Mouse (Mus musculus): ENCODE measurements around the gene Acap3. TPM values are rescaled to one million over a fixed set of nuclear protein-coding genes. Genes with fewer than 3 reads are reported as not detected.

The Acap3 gene
- polyA plus RNA-seq, 1 experiment from 2014 or later, result 54.6 TPM

- peaks cover 28% of the 10 kb centered on the region for H3K4me1 ChIP-seq
- no peaks in the 10 kb centered on the region for H3K27me3 ChIP-seq
- no peak for ATAC-seq (ENCODE audit: low FRiP score, low read depth)
- H3K4me3 ChIP-seq, result no peak overlapping the region
- H3K9ac ChIP-seq (replicated peaks), result no peak overlapping the region
- H3K9me3 ChIP-seq, result no peaks in the 10 kb centered on the region
- H3K4me2 ChIP-seq (replicated peaks), result no peak overlapping the region
- 87% methylated on average over 5 of the region's 5 CpGs for WGBS
- H3K27ac ChIP-seq (replicated peaks), result no peak overlapping the region
- peaks cover 51% of the 10 kb centered on the region for H3K36me3 ChIP-seq
Measured at GRCm38 (mm10) chr4:155889316-155889715, 2.3 kb upstream of the Acap3 start.

- Histone ChIP-seq H3K9me3 (no peaks in the 10 kb centered on the region), H3K4me1 (peaks cover 42% of the 10 kb centered on the region), H3K9ac (replicated peaks) (peak overlapping the region; percentile 94), H3K27ac (replicated peaks) (no peak overlapping the region), H3K27me3 (no peaks in the 10 kb centered on the region), H3K4me2 (replicated peaks) (peak overlapping the region; percentile 96), H3K36me3 (peaks cover 39% of the 10 kb centered on the region), H3K4me3 (peak overlapping the region; percentile 94)
- ATAC-seq (ENCODE audit: low FRiP score, low read depth), result 0 out of 2 replicates have a peak, but pooled peaks have one; percentile 0
- WGBS, result under 1% methylated on average over 34 of the region's 34 CpGs
Measured at GRCm38 (mm10) chr4:155891011-155891471, 581 bp upstream of the Acap3 start.

- ATAC-seq (ENCODE audit: low FRiP score, low read depth), result peak; percentile 91
- Histone ChIP-seq H3K9me3 (no peaks in the 10 kb centered on the region), H3K36me3 (peaks cover 39% of the 10 kb centered on the region), H3K27me3 (no peaks in the 10 kb centered on the region), H3K27ac (replicated peaks) (peak overlapping the region; percentile 99), H3K4me2 (replicated peaks) (peak overlapping the region; percentile 96), H3K4me1 (peaks cover 42% of the 10 kb centered on the region), H3K4me3 (peak overlapping the region; percentile 94), H3K9ac (replicated peaks) (peak overlapping the region; percentile 94)
- under 1% methylated on average over 46 of the region's 56 CpGs for WGBS
Measured at GRCm38 (mm10) chr4:155892017-155892416, 395 bp downstream of the Acap3 start.

GRCm38 (mm10) chr4:155892438-155893211 is 1.0 kb downstream of the Acap3 start:
- peak overlapping the region; percentile 94 for H3K4me3 ChIP-seq
- peak overlapping the region; percentile 99 for H3K27ac ChIP-seq (replicated peaks)
- H3K9ac ChIP-seq (replicated peaks), result peak overlapping the region; percentile 94
- no peaks in the 10 kb centered on the region for H3K9me3 ChIP-seq
- H3K4me2 ChIP-seq (replicated peaks), result peak overlapping the region; percentile 96
- 7% methylated on average over 34 of the region's 37 CpGs for WGBS
- no peaks in the 10 kb centered on the region for H3K27me3 ChIP-seq
- H3K36me3 ChIP-seq, result peaks cover 36% of the 10 kb centered on the region
- peaks cover 42% of the 10 kb centered on the region for H3K4me1 ChIP-seq
- ATAC-seq (ENCODE audit: low FRiP score, low read depth), result peak; percentile 64

GRCm38 (mm10) chr4:155893212-155893690 is 1.6 kb downstream of the Acap3 start:
- peak overlapping the region; percentile 96 for H3K4me2 ChIP-seq (replicated peaks)
- no peak overlapping the region for H3K27ac ChIP-seq (replicated peaks)
- peak overlapping the region; percentile 94 for H3K4me3 ChIP-seq
- ATAC-seq (ENCODE audit: low FRiP score, low read depth), result no peak
- H3K4me1 ChIP-seq, result peaks cover 42% of the 10 kb centered on the region
- no peaks in the 10 kb centered on the region for H3K27me3 ChIP-seq
- peak overlapping the region; percentile 94 for H3K9ac ChIP-seq (replicated peaks)
- WGBS, result 75% methylated on average over 7 of the region's 8 CpGs
- peaks cover 33% of the 10 kb centered on the region for H3K36me3 ChIP-seq
- H3K9me3 ChIP-seq, result no peaks in the 10 kb centered on the region

GRCm38 (mm10) chr4:155894311-155894881 is 2.8 kb downstream of the Acap3 start:
- no peaks in the 10 kb centered on the region for H3K27me3 ChIP-seq
- peaks cover 42% of the 10 kb centered on the region for H3K4me1 ChIP-seq
- peak overlapping the region; percentile 96 for H3K4me2 ChIP-seq (replicated peaks)
- peaks cover 33% of the 10 kb centered on the region for H3K36me3 ChIP-seq
- no peak for ATAC-seq (ENCODE audit: low FRiP score, low read depth)
- peak overlapping the region; percentile 94 for H3K4me3 ChIP-seq
- WGBS, result 42% methylated on average over 8 of the region's 8 CpGs
- peak overlapping the region; percentile 15; the same call in 1 of the 2 replicates for H3K27ac ChIP-seq (replicated peaks)
- H3K9me3 ChIP-seq, result no peaks in the 10 kb centered on the region
- peak overlapping the region; percentile 94 for H3K9ac ChIP-seq (replicated peaks)

GRCm38 (mm10) chr4:155895216-155895615 is 3.6 kb downstream of the Acap3 start:
- peak overlapping the region; percentile 94; the same call in 1 of the 2 replicates for H3K4me3 ChIP-seq
- H3K36me3 ChIP-seq, result peaks cover 40% of the 10 kb centered on the region
- peak overlapping the region; percentile 11; the same call in 1 of the 2 replicates for H3K27ac ChIP-seq (replicated peaks)
- H3K27me3 ChIP-seq, result no peaks in the 10 kb centered on the region
- ATAC-seq (ENCODE audit: low FRiP score, low read depth), result no peak
- H3K4me1 ChIP-seq, result peaks cover 39% of the 10 kb centered on the region
- peak overlapping the region; percentile 96 for H3K4me2 ChIP-seq (replicated peaks)
- no peaks in the 10 kb centered on the region for H3K9me3 ChIP-seq
- H3K9ac ChIP-seq (replicated peaks), result no peak overlapping the region
- WGBS, result 37% methylated on average over 6 of the region's 6 CpGs

GRCm38 (mm10) chr4:155895826-155896225 is 4.2 kb downstream of the Acap3 start:
- WGBS, result 96% methylated on average over 4 of the region's 4 CpGs
- no peak overlapping the region for H3K27ac ChIP-seq (replicated peaks)
- H3K9ac ChIP-seq (replicated peaks), result no peak overlapping the region
- H3K36me3 ChIP-seq, result peaks cover 46% of the 10 kb centered on the region
- peaks cover 33% of the 10 kb centered on the region for H3K4me1 ChIP-seq
- no peaks in the 10 kb centered on the region for H3K27me3 ChIP-seq
- H3K4me2 ChIP-seq (replicated peaks), result 0 out of 2 replicates have a peak overlapping the region, but pooled peaks have one; percentile 96
- H3K4me3 ChIP-seq, result no peak overlapping the region
- no peak for ATAC-seq (ENCODE audit: low FRiP score, low read depth)
- no peaks in the 10 kb centered on the region for H3K9me3 ChIP-seq

- no peak overlapping the region for H3K4me3 ChIP-seq
- H3K9me3 ChIP-seq, result no peaks in the 10 kb centered on the region
- H3K27ac ChIP-seq (replicated peaks), result no peak overlapping the region
- H3K9ac ChIP-seq (replicated peaks), result no peak overlapping the region
- H3K4me2 ChIP-seq (replicated peaks), result no peak overlapping the region
- H3K27me3 ChIP-seq, result no peaks in the 10 kb centered on the region
- peaks cover 52% of the 10 kb centered on the region for H3K36me3 ChIP-seq
- peaks cover 30% of the 10 kb centered on the region for H3K4me1 ChIP-seq
- WGBS, result 98% methylated on average over 12 of the region's 12 CpGs
- no peak for ATAC-seq (ENCODE audit: low FRiP score, low read depth)
Measured at GRCm38 (mm10) chr4:155896461-155896860, 4.8 kb downstream of the Acap3 start.

- no peaks in the 10 kb centered on the region for H3K27me3 ChIP-seq
- no peaks in the 10 kb centered on the region for H3K9me3 ChIP-seq
- H3K27ac ChIP-seq (replicated peaks), result no peak overlapping the region
- peaks cover 23% of the 10 kb centered on the region for H3K4me1 ChIP-seq
- ATAC-seq (ENCODE audit: low FRiP score, low read depth), result no peak
- H3K9ac ChIP-seq (replicated peaks), result no peak overlapping the region
- peaks cover 71% of the 10 kb centered on the region for H3K36me3 ChIP-seq
- no peak overlapping the region for H3K4me3 ChIP-seq
- no peak overlapping the region for H3K4me2 ChIP-seq (replicated peaks)
- 88% methylated on average over 2 of the region's 2 CpGs for WGBS
Measured at GRCm38 (mm10) chr4:155898318-155898717, 6.7 kb downstream of the Acap3 start.

GRCm38 (mm10) chr4:155899355-155899754 is 7.7 kb downstream of the Acap3 start:
- Histone ChIP-seq H3K4me1 (peaks cover 13% of the 10 kb centered on the region), H3K27me3 (no peaks in the 10 kb centered on the region), H3K9me3 (no peaks in the 10 kb centered on the region), H3K27ac (replicated peaks) (no peak overlapping the region), H3K4me2 (replicated peaks) (no peak overlapping the region), H3K36me3 (peaks cover 81% of the 10 kb centered on the region), H3K4me3 (no peak overlapping the region), H3K9ac (replicated peaks) (no peak overlapping the region)
- WGBS, result 97% methylated on average over 7 of the region's 7 CpGs
- ATAC-seq (ENCODE audit: low FRiP score, low read depth), result no peak

- Histone ChIP-seq H3K9ac (replicated peaks) (no peak overlapping the region), H3K4me2 (replicated peaks) (no peak overlapping the region), H3K4me1 (no peaks in the 10 kb centered on the region), H3K4me3 (no peak overlapping the region), H3K36me3 (peaks cover 94% of the 10 kb centered on the region), H3K9me3 (no peaks in the 10 kb centered on the region), H3K27ac (replicated peaks) (no peak overlapping the region), H3K27me3 (no peaks in the 10 kb centered on the region)
- ATAC-seq (ENCODE audit: low FRiP score, low read depth), result no peak
- WGBS, result 88% methylated on average over 3 of the region's 3 CpGs
Measured at GRCm38 (mm10) chr4:155901205-155901604, 9.6 kb downstream of the Acap3 start.

Measured in midbrain, embryonic 12.5 days (tissue).